Mouse (Mus musculus) cerebellum, adult 2 months (tissue): ENCODE measurements around the gene Hacd2.

Source experiments
- CTCF ChIP-seq: fragments of 200-500 bp; IDR thresholded peaks from 2 replicates; pipeline ENCODE4 v1.5.1; 2011; ENCODE audit warnings: low read depth, mild to moderate bottlenecking, control low read depth, low read length, moderate library complexity, borderline replicate concordance; ENCODE audit not compliant: insufficient read depth
- POLR2A ChIP-seq: fragments of 200-500 bp; IDR thresholded peaks from 2 replicates; pipeline ENCODE4 v1.6.1; 2011; ENCODE audit warnings: low read length, control low read depth, borderline replicate concordance; ENCODE audit not compliant: insufficient read depth

- TF ChIP-seq CTCF (no peak), POLR2A (no peak)
Measured at GRCm38 (mm10) chr16:35052191-35052590, 30.0 kb downstream of the Hacd2 start.
